Mouse (Mus musculus) embryonic fibroblast, embryonic 13.5 days (primary cell): ENCODE measurements around the gene Tec.

ENCODE experiments used
- CTCF ChIP-seq: IDR thresholded peaks from 2 replicates; pipeline ENCODE4 v1.5.1; 2011; ENCODE audit warnings: mild to moderate bottlenecking, control low read depth, low read length, moderate library complexity, borderline replicate concordance; ENCODE audit not compliant: insufficient read depth
- POLR2A ChIP-seq: IDR thresholded peaks from 2 replicates; pipeline ENCODE4 v1.6.1; 2011; ENCODE audit warnings: low read depth, mild to moderate bottlenecking, control low read depth, low read length, moderate library complexity

GRCm38 (mm10) chr5:72904903-72905790, 36.9 kb upstream of the Tec start:
- TF ChIP-seq CTCF (no peak), POLR2A (no peak)
